Mouse (Mus musculus) CH12F3 (cell line): ENCODE results near the gene Rhox2b.
"Not testable (repeated sequence)": the region's sequence is repeated elsewhere in the genome, so short reads cannot be mapped to it uniquely, and the experiment has no call there.

Experiments
- in situ Hi-C: fragments of 300-500 bp; cut with MboI; formaldehyde crosslinking; loops from 2 replicates; pipeline ENCODE4 v1.14.3; 2020; ENCODE audit warnings: low sequenced_read_pairs

The Rhox2b gene

GRCm38 (mm10) chrX:37411767-37412166, at the start of gene Rhox2b:
TSS of gene Rhox2b (plus strand) at chrX:37412067.
- in situ Hi-C loops, result not testable (repeated sequence)

- in situ Hi-C loops, result not testable (repeated sequence)
Measured at GRCm38 (mm10) chrX:37379728-37380127, 32.1 kb upstream of the Rhox2b start, which contains the start of gene Rhox3a2. TSS of gene Rhox3a2 (plus strand) at chrX:37380028.

GRCm38 (mm10) chrX:37390548-37390947, 21.3 kb upstream of the Rhox2b start, which contains the start of gene Rhox4a2:
TSS of gene Rhox4a2 (plus strand) at chrX:37390848.
- in situ Hi-C loops, result not testable (repeated sequence)

GRCm38 (mm10) chrX:37432194-37432593, 20.3 kb downstream of the Rhox2b start, which contains the start of gene Rhox4b:
TSS of gene Rhox4b (plus strand) at chrX:37432494.
- in situ Hi-C loops, result not testable (repeated sequence)

- in situ Hi-C loops, result not testable (repeated sequence)
Measured at GRCm38 (mm10) chrX:37453380-37453779, 41.5 kb downstream of the Rhox2b start, which contains the start of gene Rhox2c. TSS of gene Rhox2c (plus strand) at chrX:37453680.

- in situ Hi-C loops, result not testable (repeated sequence)
Measured at GRCm38 (mm10) chrX:37458285-37458684, 46.4 kb downstream of the Rhox2b start, which contains the start of gene Rhox3c. TSS of gene Rhox3c (plus strand) at chrX:37458585.
